In the genomic region with DNA sequence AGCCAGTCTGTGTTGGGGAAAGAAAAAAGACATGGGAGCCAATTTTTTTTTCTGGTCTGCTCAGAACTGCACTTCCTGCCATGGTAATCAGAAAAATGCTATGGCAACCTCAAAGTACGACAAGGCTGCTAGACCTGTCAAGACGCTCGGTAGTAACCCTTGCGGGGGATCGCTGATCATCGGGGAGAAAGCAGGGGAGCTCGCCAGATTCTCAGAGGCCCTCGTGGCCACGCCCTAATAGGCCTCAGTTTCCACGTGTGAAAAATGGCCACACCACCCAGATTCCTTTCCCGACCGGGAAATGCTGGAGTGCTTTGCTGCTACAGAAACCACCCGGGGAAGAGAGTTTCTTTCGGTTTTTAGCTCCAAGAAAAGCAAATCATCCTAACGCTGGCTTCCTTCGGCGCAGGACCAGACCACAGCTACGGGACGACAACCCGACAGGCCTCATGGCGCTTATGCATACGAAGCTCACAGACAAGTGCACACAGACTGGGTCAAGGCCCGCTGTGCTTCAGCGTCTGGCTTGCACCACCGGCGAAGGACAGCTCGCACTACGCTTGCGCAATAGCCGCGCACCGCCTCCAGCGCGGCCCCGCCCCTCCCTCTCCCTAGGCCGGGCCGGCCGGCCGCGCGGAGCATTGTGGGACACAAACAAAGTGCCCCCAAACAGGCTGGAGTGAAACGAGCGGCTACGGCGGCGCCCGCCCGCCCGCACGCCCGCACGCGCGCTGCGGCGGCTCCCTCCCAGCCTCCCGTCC, we compare ENCODE assay signal across 8 mouse cellular contexts. TPM values are rescaled to one million over a fixed set of nuclear protein-coding genes. Genes with fewer than 3 reads are reported as not detected.
DNase-seq lines count a peak whose midpoint lies in the region; ATAC-seq and TF ChIP-seq lines count a peak whose summit lies in the region.

No protein-coding gene starts in this region.

- DNase-seq in 3134 (ENCODE audit: extremely low read depth, insufficient read length, low spot score) = peak; percentile 96
- DNase-seq in adrenal gland, postnatal 36 days = peak; percentile 98 to 99
- DNase-seq in heart, adult 8-10 months (ENCODE audit: low spot score) = peak; percentile 94
- peak; percentile 97 for DNase-seq in kidney, adult 9 months
- peak; percentile 95 for DNase-seq in limb, embryonic 14.5 days (ENCODE audit: low spot score)
- peak; percentile 97 for DNase-seq in midbrain, postnatal 0 days (ENCODE audit: low spot score)
- peak; percentile 94 to 95 for DNase-seq in spleen, postnatal 14 days (ENCODE audit: low spot score in 2 of 2)

- H3K4me3 ChIP-seq in embryonic facial prominence, embryonic 13.5 days = peak overlapping the region; percentile 94
- H3K4me3 ChIP-seq in limb, embryonic 14.5 days (replicated peaks; ENCODE audit: low read length) = peak overlapping the region; percentile 86
- peak overlapping the region; percentile 79 for H3K4me3 ChIP-seq in midbrain, postnatal 0 days (ENCODE audit: low read depth, low read length)

- peaks cover 5% of the 10 kb centered on the region; the same call in 1 of the 2 replicates for H3K36me3 ChIP-seq in embryonic facial prominence, embryonic 13.5 days
- H3K36me3 ChIP-seq in limb, embryonic 14.5 days (ENCODE audit: control insufficient read depth, insufficient read depth, low read length) = no peaks in the 10 kb centered on the region
- H3K36me3 ChIP-seq in midbrain, postnatal 0 days (ENCODE audit: insufficient read depth, low read length) = no peaks in the 10 kb centered on the region

- TF ChIP-seq POLR2A in limb, embryonic 14.5 days (IDR thresholded peaks at IDR 0.05; ENCODE audit: borderline replicate concordance, extremely low read depth, insufficient read depth, insufficient read length) = peak; percentile 75; the same call in 1 of the 2 replicates

- ATAC-seq in embryonic facial prominence, embryonic 13.5 days (ENCODE audit: insufficient number of reproducible peaks, insufficient read depth, low FRiP score, low TSS enrichment, low read depth) = peak; percentile 97
- peak; percentile 95 for ATAC-seq in limb, embryonic 14.5 days (ENCODE audit: low FRiP score, low read depth)
- peak; percentile 97 for ATAC-seq in midbrain, postnatal 0 days (ENCODE audit: low FRiP score)

- H3K27ac ChIP-seq in embryonic facial prominence, embryonic 13.5 days = peak overlapping the region; percentile 96
- peak overlapping the region; percentile 98 for H3K27ac ChIP-seq in limb, embryonic 14.5 days (replicated peaks; ENCODE audit: low read depth, low read length)
- peak overlapping the region; percentile 93 for H3K27ac ChIP-seq in midbrain, postnatal 0 days (ENCODE audit: low read depth, low read length)

- TF ChIP-seq CTCF in midbrain, postnatal 0 days (IDR thresholded peaks at IDR 0.05) = no peak

- H3K9me3 ChIP-seq in embryonic facial prominence, embryonic 13.5 days = no peaks in the 10 kb centered on the region
- H3K9me3 ChIP-seq in limb, embryonic 14.5 days (ENCODE audit: control insufficient read depth, low read length) = no peaks in the 10 kb centered on the region
- no peaks in the 10 kb centered on the region for H3K9me3 ChIP-seq in midbrain, postnatal 0 days (ENCODE audit: low read length)

- no peaks in the 10 kb centered on the region for H3K27me3 ChIP-seq in embryonic facial prominence, embryonic 13.5 days
- no peaks in the 10 kb centered on the region for H3K27me3 ChIP-seq in limb, embryonic 14.5 days (ENCODE audit: control insufficient read depth, insufficient read depth, low read length)
- H3K27me3 ChIP-seq in midbrain, postnatal 0 days (ENCODE audit: insufficient read depth, low read length) = no peaks in the 10 kb centered on the region

- WGBS in embryonic facial prominence, embryonic 13.5 days = under 1% methylated on average over 43 of the region's 57 CpGs
- WGBS in limb, embryonic 14.5 days = under 1% methylated on average over 41 of the region's 57 CpGs
- under 1% methylated on average over 50 of the region's 57 CpGs for WGBS in midbrain, postnatal 0 days

- peaks cover 15% of the 10 kb centered on the region for H3K4me1 ChIP-seq in embryonic facial prominence, embryonic 13.5 days
- H3K4me1 ChIP-seq in limb, embryonic 14.5 days (ENCODE audit: control insufficient read depth, insufficient read depth, low read length) = peaks cover 14% of the 10 kb centered on the region
- no peaks in the 10 kb centered on the region for H3K4me1 ChIP-seq in midbrain, postnatal 0 days (ENCODE audit: insufficient read depth, low read length)

- H3K4me2 ChIP-seq in embryonic facial prominence, embryonic 13.5 days = peak overlapping the region; percentile 80
- H3K4me2 ChIP-seq in limb, embryonic 14.5 days (replicated peaks; ENCODE audit: low read depth, low read length, severe bottlenecking) = peak overlapping the region; percentile 62
- H3K4me2 ChIP-seq in midbrain, postnatal 0 days (ENCODE audit: low read depth, low read length, poor library complexity, severe bottlenecking) = peak overlapping the region; percentile 90

- peak overlapping the region; percentile 98 for H3K9ac ChIP-seq in embryonic facial prominence, embryonic 13.5 days
- H3K9ac ChIP-seq in limb, embryonic 14.5 days (ENCODE audit: low read depth, low read length, severe bottlenecking) = peak overlapping the region; percentile 97
- peak overlapping the region; percentile 91 for H3K9ac ChIP-seq in midbrain, postnatal 0 days (replicated peaks; ENCODE audit: low read length, poor library complexity, severe bottlenecking)

RNA-seq across cellular contexts. Expression of gene Zbtb44, which starts 0.5 kb away (rescaled TPM):
- total RNA-seq in adrenal gland, postnatal 36 days (2021) = 10 to 100 TPM; 37.1 to 56.3 TPM
- 6.5 TPM in 2 replicates for polyA plus RNA-seq in embryonic facial prominence, embryonic 13.5 days (2015; fragmentation: Nextera tagmentation; extraction: Ambion mirVana)
- total RNA-seq in heart, adult 8-10 months (2022) = 10 to 100 TPM; 28.6 to 36.1 (median 35.0) TPM
- polyA plus RNA-seq in limb, embryonic 14.5 days (2012; rRNA removed) = 8.3 and 8.7 TPM in 2 replicates
- 6.9 and 7.8 TPM in 2 replicates for polyA plus RNA-seq in limb, embryonic 14.5 days (2014; fragmentation: Nextera tagmentation; extraction: Ambion mirVana)
- total RNA-seq in midbrain, postnatal 0 days (2014; rRNA removed) = 14.2 and 18.2 TPM in 2 replicates
- polyA plus RNA-seq in midbrain, postnatal 0 days (2015; fragmentation: Nextera tagmentation; extraction: Ambion mirVana) = 3.0 and 3.6 TPM in 2 replicates

Comparison
In these comparisons a context has a peak if more than half of its experiments do, and no peak if none do; other contexts are left out.
1. Peak in every context shown above with its lines: DNase-seq, ATAC-seq, H3K4me3 ChIP-seq and H3K27ac ChIP-seq.